Mouse (Mus musculus) testis, adult 2 months (tissue): ENCODE data around the gene Top2a.

ENCODE experiments used
- CTCF ChIP-seq: fragments of 200-500 bp; IDR thresholded peaks from 2 replicates; pipeline ENCODE4 v1.5.1; 2012; ENCODE audit warnings: low read depth, mild to moderate bottlenecking, inconsistent platforms, low read length, moderate library complexity; ENCODE audit not compliant: control insufficient read depth, insufficient read depth, insufficient replicate concordance
- POLR2A ChIP-seq: fragments of 200-500 bp; IDR thresholded peaks from 2 replicates; pipeline ENCODE4 v1.6.1; 2012; ENCODE audit warnings: low read depth, mild to moderate bottlenecking, inconsistent platforms, low read length, moderate library complexity; ENCODE audit not compliant: control insufficient read depth

DNA sequence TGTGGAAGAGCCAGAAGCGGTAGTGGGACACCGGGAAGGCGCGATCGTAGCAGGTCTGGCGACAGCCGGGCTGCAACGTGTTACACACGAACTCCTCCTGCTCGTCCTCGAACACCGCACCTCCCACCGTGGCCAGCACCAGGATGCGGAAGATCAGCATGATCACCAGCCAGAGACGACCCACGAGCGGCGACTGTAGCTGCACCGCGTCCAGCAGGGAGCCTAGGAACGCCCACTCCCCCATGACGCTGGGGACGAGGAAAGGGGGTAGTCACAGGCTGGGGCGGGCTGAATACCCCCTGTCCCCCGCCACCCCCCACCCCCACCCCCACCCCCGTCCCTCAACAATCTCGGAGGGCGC is 41.2 kb downstream of the Top2a start, which contains the start of gene Gjd3:
- no peak for TF ChIP-seq CTCF
- no peak for TF ChIP-seq POLR2A
